Mouse (Mus musculus) kidney, adult 2 months (tissue): ENCODE measurements at regions not wholly inside any gene's neighbourhood (a gene's known extent, or its start where the extent isn't known, plus 50 kb on each side); places are given as distances from the start of the nearest gene placed in this dataset.

Source experiments
- CTCF ChIP-seq: fragments of 200-500 bp; conservative IDR thresholded peaks from 2 replicates; pipeline ENCODE4 v1.5.1; 2011; ENCODE audit warnings: low read depth, mild to moderate bottlenecking, control low read depth, low read length, moderate library complexity, mixed read lengths; ENCODE audit not compliant: insufficient read depth, insufficient read length
- POLR2A ChIP-seq: fragments of 200-500 bp; IDR thresholded peaks from one replicate; pipeline ENCODE4 v1.6.1; 2011; ENCODE audit warnings: low read depth, low read length, control low read depth

DNA sequence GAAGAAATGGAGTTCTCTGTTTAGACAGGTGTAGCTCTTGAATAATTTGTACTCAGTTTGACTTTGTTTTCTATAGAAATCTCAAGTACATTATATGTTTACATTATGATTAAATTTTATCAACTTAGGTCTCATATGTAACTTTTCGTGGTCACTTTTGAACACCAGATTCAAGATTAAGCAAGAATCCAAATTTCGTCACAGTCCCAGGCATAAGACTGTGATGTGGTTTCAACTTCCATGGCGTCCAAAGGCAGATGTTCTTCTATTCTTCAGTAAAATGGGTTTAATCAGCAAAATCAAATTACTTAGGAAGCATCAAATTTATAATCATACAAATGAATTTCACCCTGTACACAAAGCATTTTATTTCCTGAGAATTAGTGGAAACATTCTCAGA is 198.9 kb downstream of the Gm13691 start:
- TF ChIP-seq POLR2A (no peak), CTCF (no peak)
